Mouse (Mus musculus) limb, embryonic 15.5 days (tissue): ENCODE data around the gene Wnt6. TPM values are rescaled to one million over a fixed set of nuclear protein-coding genes. Genes with fewer than 3 reads are reported as not detected.
A peak's percentile ranks its signal among the peaks of the same experiment; 100 is the strongest.
"Not testable (repeated sequence)": the region's sequence is repeated elsewhere in the genome, so short reads cannot be mapped to it uniquely, and the experiment has no call there.

ENCODE experiments used
- ATAC-seq: fragments of 200-750 bp; cut with Nextera tagmentation; 2 replicates; pipeline ENCODE4 v1.8.0; 2017; ENCODE audit warnings: low read depth, moderate TSS enrichment; ENCODE audit not compliant: insufficient number of reproducible peaks, low FRiP score, low TSS enrichment
- H3K27ac ChIP-seq: fragments of 300-500 bp; sonication (generic); 2 replicates; pipeline ENCODE4 v1.5.1; 2015; ENCODE audit warnings: moderate library complexity, mild to moderate bottlenecking, inconsistent platforms
- H3K27me3 ChIP-seq: fragments of 300-500 bp; sonication (generic); 2 replicates; pipeline ENCODE4 v1.6.1; 2015; ENCODE audit warnings: inconsistent platforms
- H3K36me3 ChIP-seq: fragments of 300-500 bp; sonication (generic); 2 replicates; pipeline ENCODE4 v1.6.1; 2015; ENCODE audit warnings: inconsistent platforms
- H3K4me1 ChIP-seq: fragments of 300-500 bp; sonication (generic); 2 replicates; pipeline ENCODE4 v1.6.1; 2015; ENCODE audit warnings: inconsistent platforms
- H3K4me2 ChIP-seq: fragments of 300-500 bp; sonication (generic); 2 replicates; pipeline ENCODE4 v1.6.1; 2015; ENCODE audit warnings: mild to moderate bottlenecking, inconsistent platforms
- H3K4me3 ChIP-seq: fragments of 300-500 bp; sonication (generic); 2 replicates; pipeline ENCODE4 v1.5.1; 2015; ENCODE audit warnings: mild to moderate bottlenecking, inconsistent platforms
- H3K9ac ChIP-seq: fragments of 300-500 bp; sonication (generic); 2 replicates; pipeline ENCODE4 v1.6.1; 2015; ENCODE audit warnings: inconsistent platforms
- H3K9me3 ChIP-seq: fragments of 300-500 bp; sonication (generic); 2 replicates; pipeline ENCODE4 v1.6.1; 2016; ENCODE audit warnings: inconsistent platforms
- WGBS: fragments of 180-500 bp; shearing (Covaris S2); methylation state at CpG from one replicate; pipeline ENCODE4 v1.1.7; 2015; 5-methylcytosine and 5-hydroxymethylcytosine counted together
- polyA plus RNA-seq: library from polyadenylated mRNA; unstranded; fragments of >200 nt; fragmentation: Nextera tagmentation; extraction: Ambion mirVana; gene quantifications from 2 replicates; pipeline ENCODE4 v1.2.1, GENCODE M21; 2015

Wnt6 gene
- polyA plus RNA-seq, 1 experiment from 2014 or later: 53.6 TPM

- peaks cover 53% of the 10 kb centered on the region for H3K27me3 ChIP-seq
These were observed 37.3 kb downstream of the Wnt6 start for GRCm38 (mm10) chr1:74809007-74809406.

GRCm38 (mm10) chr1:74814931-74815647 lies 43.4 kb downstream of the Wnt6 start:
- Histone ChIP-seq H3K36me3 (no peaks in the 10 kb centered on the region), H3K9ac (no peak overlapping the region), H3K27ac (no peak overlapping the region), H3K4me2 (no peak overlapping the region), H3K4me1 (no peaks in the 10 kb centered on the region), H3K4me3 (no peak overlapping the region), H3K9me3 (no peaks in the 10 kb centered on the region), H3K27me3 (peaks cover 1% of the 10 kb centered on the region; the same call in 1 of the 2 replicates)
- no peak for ATAC-seq
- 72% methylated on average over 9 of the region's 9 CpGs for WGBS

More at GRCm38 (mm10) chr1:74809007-74809406, 37.3 kb downstream of the Wnt6 start:
- Histone ChIP-seq H3K36me3 (no peaks in the 10 kb centered on the region), H3K27ac (no peak overlapping the region), H3K4me3 (no peak overlapping the region), H3K9me3 (no peaks in the 10 kb centered on the region), H3K9ac (no peak overlapping the region), H3K4me1 (peaks cover 30% of the 10 kb centered on the region), H3K4me2 (no peak overlapping the region)
- no peak for ATAC-seq
- 50% methylated on average over 10 of the region's 10 CpGs for WGBS

GRCm38 (mm10) chr1:74815965-74816364 lies 44.3 kb downstream of the Wnt6 start:
- not testable (repeated sequence) for H3K27ac ChIP-seq, H3K4me3 ChIP-seq, H3K36me3 ChIP-seq, H3K9ac ChIP-seq, H3K4me1 ChIP-seq, H3K9me3 ChIP-seq, ATAC-seq, H3K27me3 ChIP-seq, H3K4me2 ChIP-seq
- 87% methylated on average over 6 of the region's 6 CpGs for WGBS

GRCm38 (mm10) chr1:74816612-74817199 lies 45.0 kb downstream of the Wnt6 start:
- WGBS: 3% methylated on average over 38 of the region's 38 CpGs
- Histone ChIP-seq H3K36me3 (no peaks in the 10 kb centered on the region), H3K9ac (peak overlapping the region; percentile 67), H3K27ac (peak overlapping the region; percentile 92), H3K4me2 (peak overlapping the region; percentile 65), H3K27me3 (no peaks in the 10 kb centered on the region), H3K4me1 (no peaks in the 10 kb centered on the region), H3K9me3 (no peaks in the 10 kb centered on the region), H3K4me3 (peak overlapping the region; percentile 67)
- ATAC-seq: peak; percentile 81

- Histone ChIP-seq H3K4me1 (no peaks in the 10 kb centered on the region), H3K27ac (peak overlapping the region; percentile 92), H3K36me3 (no peaks in the 10 kb centered on the region), H3K4me2 (peak overlapping the region; percentile 65), H3K4me3 (peak overlapping the region; percentile 67), H3K9ac (peak overlapping the region; percentile 67), H3K9me3 (no peaks in the 10 kb centered on the region), H3K27me3 (no peaks in the 10 kb centered on the region)
- WGBS: 8% methylated on average over 14 of the region's 14 CpGs
- no peak; the same call in 1 of the 2 replicates for ATAC-seq
These were observed 45.5 kb downstream of the Wnt6 start for GRCm38 (mm10) chr1:74817219-74817618.

GRCm38 (mm10) chr1:74818509-74818908 lies 46.8 kb downstream of the Wnt6 start:
- Histone ChIP-seq H3K27ac (no peak overlapping the region), H3K36me3 (no peaks in the 10 kb centered on the region), H3K4me2 (no peak overlapping the region), H3K4me3 (no peak overlapping the region), H3K27me3 (no peaks in the 10 kb centered on the region), H3K4me1 (no peaks in the 10 kb centered on the region), H3K9ac (no peak overlapping the region), H3K9me3 (no peaks in the 10 kb centered on the region)
- ATAC-seq: no peak
- whole genome bisulfite sequencing: 93% methylated on average over 1 of the region's 1 CpGs

- H3K27me3 ChIP-seq, H3K36me3 ChIP-seq, H3K4me1 ChIP-seq, H3K9me3 ChIP-seq, H3K4me3 ChIP-seq, H3K9ac ChIP-seq, ATAC-seq, H3K4me2 ChIP-seq, H3K27ac ChIP-seq: not testable (repeated sequence)
- WGBS: 99% methylated on average over 4 of the region's 4 CpGs
These were observed 51.9 kb downstream of the Wnt6 start for GRCm38 (mm10) chr1:74823598-74823997.

- Histone ChIP-seq H3K4me1 (no peaks in the 10 kb centered on the region), H3K4me2 (no peak overlapping the region), H3K9me3 (no peaks in the 10 kb centered on the region), H3K36me3 (no peaks in the 10 kb centered on the region), H3K4me3 (no peak overlapping the region), H3K27ac (no peak overlapping the region), H3K9ac (no peak overlapping the region), H3K27me3 (no peaks in the 10 kb centered on the region)
- ATAC-seq: no peak
- 37% methylated on average over 14 of the region's 14 CpGs for WGBS
These were observed 53.0 kb downstream of the Wnt6 start for GRCm38 (mm10) chr1:74824518-74825302.

GRCm38 (mm10) chr1:74830061-74830460 lies 58.4 kb downstream of the Wnt6 start:
- H3K9ac ChIP-seq: no peak overlapping the region
- H3K4me1 ChIP-seq: no peaks in the 10 kb centered on the region
- H3K36me3 ChIP-seq: no peaks in the 10 kb centered on the region
- H3K4me2 ChIP-seq: no peak overlapping the region
- no peak overlapping the region for H3K27ac ChIP-seq
- no peak for ATAC-seq
- H3K4me3 ChIP-seq: no peak overlapping the region
- no peaks in the 10 kb centered on the region for H3K9me3 ChIP-seq
- 81% methylated on average over 9 of the region's 9 CpGs for WGBS
- no peaks in the 10 kb centered on the region; the same call in 1 of the 2 replicates for H3K27me3 ChIP-seq

GRCm38 (mm10) chr1:74833255-74833654 lies 61.6 kb downstream of the Wnt6 start:
- Histone ChIP-seq H3K4me1 (no peaks in the 10 kb centered on the region), H3K36me3 (no peaks in the 10 kb centered on the region), H3K27me3 (no peaks in the 10 kb centered on the region; the same call in 1 of the 2 replicates), H3K27ac (no peak overlapping the region), H3K4me3 (no peak overlapping the region), H3K4me2 (no peak overlapping the region), H3K9me3 (no peaks in the 10 kb centered on the region), H3K9ac (no peak overlapping the region)
- ATAC-seq: no peak
- WGBS: 85% methylated on average over 3 of the region's 3 CpGs
